Mouse (Mus musculus) 416B (cell line): Measurements from ENCODE around the gene Slc5a6.
"Not testable (repeated sequence)": the region's sequence is repeated elsewhere in the genome, so short reads cannot be mapped to it uniquely, and the experiment has no call there.

Experiments used
- DNase-seq: peaks from one replicate; pipeline ENCODE4 v3.0.0; 2011; ENCODE audit warnings: low read depth

The Slc5a6 gene

GRCm38 (mm10) chr5:31055216-31056140, 6.8 kb upstream of the Slc5a6 start:
- DNase-seq, result peak; percentile 65

DNA sequence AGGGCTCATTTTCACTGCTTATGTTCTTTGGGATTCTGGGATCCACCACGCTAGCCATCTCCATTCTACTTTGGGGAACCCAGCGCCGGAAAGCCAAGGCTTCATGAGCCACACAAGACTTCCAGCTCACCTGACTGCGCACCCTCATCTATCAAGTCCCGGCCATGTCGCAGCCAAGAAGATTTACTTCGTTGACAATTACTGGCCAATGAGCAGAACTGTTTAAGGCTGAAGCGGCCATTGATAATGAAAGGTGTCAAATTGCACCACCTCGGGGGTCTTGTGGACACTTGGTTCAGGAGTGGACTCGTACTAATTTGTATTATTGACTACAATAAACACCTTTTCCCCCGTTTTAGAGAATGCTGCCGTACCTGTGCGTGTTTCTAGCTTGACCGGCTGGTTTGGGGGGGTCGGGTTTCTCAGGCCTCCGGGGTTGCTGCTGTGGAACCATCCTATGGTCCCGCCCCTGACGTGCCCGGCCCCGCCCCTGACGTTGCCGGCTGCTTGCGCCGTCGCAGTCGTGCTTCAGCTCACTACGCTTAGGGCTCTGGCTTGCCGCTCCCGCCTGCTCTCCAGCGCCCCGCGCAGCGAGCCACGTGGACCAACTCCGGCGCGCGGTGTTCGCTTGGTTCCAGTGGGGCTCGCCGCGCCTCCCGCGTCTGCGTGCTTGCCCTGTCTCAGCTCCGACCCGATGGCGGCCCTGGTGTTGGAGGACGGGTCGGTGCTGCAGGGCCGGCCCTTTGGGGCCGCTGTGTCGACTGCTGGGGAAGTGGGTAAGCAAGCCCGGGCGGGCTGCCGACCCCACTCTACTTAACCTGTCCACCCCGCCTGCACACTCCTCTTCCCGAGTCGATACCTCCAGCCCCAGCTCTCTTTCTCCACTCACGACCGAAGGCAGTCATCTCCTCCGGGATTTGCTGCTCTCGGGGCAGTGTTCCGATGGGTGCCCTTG, 5.8 kb upstream of the Slc5a6 start, which contains the start of gene Cad:
TSS of gene Cad (plus strand) at position 520 of the 955 bp plus-strand sequence.
- peak; percentile 91 for DNase-seq

GRCm38 (mm10) chr5:31053728-31054127, 5.0 kb upstream of the Slc5a6 start:
- not testable (repeated sequence) for DNase-seq

DNA sequence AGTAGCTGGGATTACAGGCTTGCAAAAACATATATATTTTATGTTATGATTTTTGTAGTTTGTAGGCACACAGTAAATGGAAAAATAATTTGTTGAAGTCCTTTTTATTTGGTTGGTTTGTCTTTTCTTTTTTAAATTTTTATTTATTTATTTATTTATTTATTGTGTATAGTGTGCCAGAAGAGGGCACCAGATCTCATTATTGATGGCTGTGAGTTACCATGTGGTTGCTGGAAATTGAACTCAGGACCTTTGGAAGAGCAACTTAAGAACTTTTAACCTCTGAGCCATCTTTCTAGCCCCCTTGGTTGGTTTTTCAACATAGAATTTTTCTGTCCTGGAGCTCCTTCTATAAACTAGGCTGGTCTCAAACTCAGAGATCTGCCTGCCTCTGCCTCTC, 1.7 kb upstream of the Slc5a6 start:
- peak; percentile 48 for DNase-seq

GRCm38 (mm10) chr5:31047848-31048762, 619 bp downstream of the Slc5a6 start, which contains the start of gene Atraid:
Gene Atraid (plus strand): TSS chr5:31048312.
- DNase-seq, result peak; percentile 98

DNA sequence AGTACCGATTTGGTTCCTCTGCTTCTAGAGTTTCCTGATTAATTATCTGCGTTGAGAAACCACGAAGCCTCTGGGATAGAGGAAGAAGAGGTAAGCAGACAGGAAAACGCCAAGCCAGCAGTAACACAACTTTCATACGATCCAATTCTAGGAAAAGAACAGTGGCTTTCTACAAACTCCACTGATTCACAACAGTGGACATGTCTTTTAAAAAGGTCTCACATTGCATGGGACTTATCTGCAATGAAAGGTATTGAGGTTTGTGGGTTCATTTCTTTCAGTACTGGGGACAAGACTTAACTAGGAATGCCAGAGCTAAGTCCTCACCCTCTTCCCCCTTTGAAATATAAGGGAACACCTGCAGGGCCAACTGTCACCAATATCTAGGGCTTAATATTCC, 1.6 kb downstream of the Slc5a6 start:
- peak; percentile 8 for DNase-seq

DNA sequence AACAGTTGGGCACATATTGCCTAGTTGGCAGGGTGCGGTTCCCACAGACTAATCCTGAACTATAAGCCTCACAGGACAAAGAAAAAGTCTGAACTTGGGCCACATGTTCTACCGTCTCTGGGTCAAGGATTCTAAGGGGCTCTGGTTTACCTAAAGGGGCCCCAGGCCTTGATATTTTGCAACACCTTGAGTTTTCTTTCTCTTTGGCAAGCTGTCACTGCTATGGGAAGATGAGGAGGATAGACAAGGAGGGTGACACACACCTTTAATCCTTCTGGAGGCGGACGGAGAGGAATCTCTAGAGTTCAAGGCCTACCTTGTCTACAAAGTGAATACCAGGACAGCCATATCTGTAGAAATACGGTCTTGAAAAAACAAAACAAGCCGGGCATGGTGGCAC, 2.3 kb downstream of the Slc5a6 start:
- DNase-seq, result no peak

DNA sequence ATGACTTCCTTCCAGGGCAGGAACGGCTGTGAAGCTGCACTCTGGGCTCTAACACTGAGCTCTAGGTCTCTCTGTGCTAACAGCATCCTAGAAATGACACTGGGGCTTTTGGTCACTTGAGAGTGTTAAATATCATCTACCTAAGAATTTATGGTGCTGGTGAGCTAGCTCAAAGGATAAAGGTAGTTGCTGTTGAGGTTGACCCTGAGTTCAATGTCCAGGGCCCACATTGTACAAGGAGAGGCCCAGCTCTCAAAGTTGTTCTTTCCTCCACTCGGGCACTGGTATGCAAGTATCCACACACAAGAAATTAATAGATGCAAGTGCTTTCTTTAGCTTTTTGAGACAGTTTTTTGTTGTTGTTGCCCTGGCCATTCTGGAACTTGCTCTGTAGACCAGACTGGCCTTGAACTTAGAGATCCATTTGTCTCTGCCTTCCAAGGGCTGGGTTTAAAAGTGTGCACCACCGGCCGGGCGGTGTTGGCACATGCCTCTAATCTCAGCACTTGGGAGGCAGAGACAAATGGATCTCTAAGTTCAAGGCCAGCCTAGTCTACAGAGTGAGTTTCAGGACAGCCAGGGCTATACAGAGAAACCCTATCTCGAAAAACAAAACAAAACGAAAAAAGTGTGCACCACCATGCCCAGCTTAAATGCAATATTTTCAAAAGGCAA, 10.4 kb downstream of the Slc5a6 start:
- no peak for DNase-seq

DNA sequence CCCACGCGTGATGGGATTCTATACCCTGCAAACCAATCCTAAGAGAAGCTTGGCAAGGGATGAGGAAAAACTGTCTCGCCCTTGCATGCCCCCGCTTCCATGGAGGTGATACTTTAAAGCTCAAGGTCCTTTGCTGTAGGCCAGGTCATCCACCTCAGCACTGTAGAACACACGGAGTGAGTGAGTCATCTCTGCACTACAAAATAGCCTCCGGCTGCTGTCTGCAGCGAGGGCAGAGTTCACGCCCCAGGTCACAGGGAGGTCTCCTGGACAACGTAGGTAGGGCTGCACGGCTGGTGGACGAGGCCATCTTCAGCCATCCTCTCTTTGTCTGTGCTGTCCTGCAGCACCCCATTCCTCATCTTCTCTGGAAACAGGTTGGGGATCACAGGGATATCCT, 12.2 kb downstream of the Slc5a6 start:
- DNase-seq, result not testable (repeated sequence)

DNA sequence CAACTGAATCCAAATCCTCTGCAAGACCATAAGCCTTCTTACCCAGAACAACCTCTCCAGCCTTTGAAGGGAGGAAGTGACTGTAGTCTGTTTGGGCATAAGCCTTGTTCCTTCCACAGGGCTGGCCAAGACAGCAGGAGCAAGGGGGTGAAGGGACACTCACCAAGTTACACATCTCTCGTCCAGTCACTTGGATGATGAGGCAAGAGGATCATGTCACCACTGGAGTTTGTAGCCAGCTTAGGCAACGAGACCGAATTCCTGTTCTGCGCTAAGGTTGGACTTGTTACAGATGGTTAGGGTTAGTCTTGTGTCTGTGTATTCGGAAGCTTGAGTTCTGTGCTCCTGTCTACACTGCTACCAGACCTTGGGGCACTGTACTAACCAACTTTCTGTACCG, 14.1 kb downstream of the Slc5a6 start:
- DNase-seq, result peak; percentile 14

DNA sequence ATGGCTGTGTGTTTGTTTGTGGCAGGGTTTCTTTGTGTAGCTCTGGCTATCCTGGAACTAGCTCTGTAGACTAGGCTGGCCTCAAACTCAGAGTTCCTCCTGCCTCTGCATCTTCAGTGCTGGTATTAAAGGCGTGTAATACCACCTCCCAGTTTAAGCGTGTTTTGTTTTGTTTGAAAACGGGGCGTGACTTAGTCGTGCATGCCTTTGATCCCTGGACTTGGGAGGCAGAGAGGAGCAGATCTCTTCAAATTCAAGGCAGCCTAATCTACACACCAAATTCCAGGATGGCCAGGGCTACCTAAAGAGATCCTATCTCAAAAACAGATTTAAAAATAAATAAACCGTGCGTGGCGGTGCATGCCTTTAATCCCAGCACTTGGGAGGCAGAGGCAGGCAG, 17.2 kb downstream of the Slc5a6 start:
- DNase-seq, result no peak

DNA sequence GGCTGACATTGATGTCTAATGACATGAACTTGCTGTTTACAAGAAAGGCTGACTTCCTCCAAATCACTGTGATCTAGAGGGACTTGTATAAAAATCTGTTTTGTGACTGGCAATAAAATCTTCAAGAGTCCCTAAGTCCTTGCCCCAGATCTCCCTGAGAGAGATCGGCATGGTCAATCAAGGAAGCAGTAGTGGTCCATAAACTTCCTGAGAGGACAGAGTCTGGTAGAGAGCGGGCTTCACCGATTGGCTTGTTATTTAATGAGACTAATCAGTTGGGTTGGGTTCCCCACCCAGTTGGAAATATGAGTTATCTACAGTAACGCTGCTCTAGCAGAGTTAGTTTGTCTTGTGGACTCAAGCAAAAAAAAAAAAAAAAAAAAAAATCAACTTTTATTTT, 17.8 kb downstream of the Slc5a6 start:
- DNase-seq, result peak; percentile 47

DNA sequence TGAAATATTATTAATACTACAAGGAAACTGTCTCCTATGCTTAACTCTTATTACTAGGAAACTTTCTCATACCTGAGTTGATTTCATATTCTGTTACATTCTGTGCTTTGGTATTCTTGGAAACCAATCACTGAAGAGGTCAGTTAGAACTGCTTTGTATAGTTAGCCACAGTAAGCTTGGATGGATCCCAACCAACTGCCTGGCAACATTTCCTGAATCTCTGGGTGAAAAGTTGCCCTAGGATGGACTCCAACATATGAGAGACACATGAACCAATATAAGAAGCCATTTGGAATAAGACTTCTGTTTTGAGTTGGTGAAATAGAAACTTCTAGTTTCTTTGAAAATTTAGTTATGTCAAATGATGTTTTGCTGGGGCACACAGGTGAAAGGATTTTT, 24.1 kb downstream of the Slc5a6 start:
- DNase-seq, result no peak

- DNase-seq, result no peak
These were observed 25.5 kb downstream of the Slc5a6 start for GRCm38 (mm10) chr5:31023254-31023653.

GRCm38 (mm10) chr5:31022690-31023089, 26.0 kb downstream of the Slc5a6 start:
- DNase-seq, result no peak

GRCm38 (mm10) chr5:31021790-31022189, 26.9 kb downstream of the Slc5a6 start:
- DNase-seq, result not testable (repeated sequence)

GRCm38 (mm10) chr5:31015913-31016312, 32.8 kb downstream of the Slc5a6 start:
- DNase-seq, result no peak

- DNase-seq, result no peak
These were observed 36.0 kb downstream of the Slc5a6 start for GRCm38 (mm10) chr5:31012737-31013136.

- DNase-seq, result peak; percentile 90
These were observed 44.5 kb downstream of the Slc5a6 start for GRCm38 (mm10) chr5:31004184-31004583.

DNA sequence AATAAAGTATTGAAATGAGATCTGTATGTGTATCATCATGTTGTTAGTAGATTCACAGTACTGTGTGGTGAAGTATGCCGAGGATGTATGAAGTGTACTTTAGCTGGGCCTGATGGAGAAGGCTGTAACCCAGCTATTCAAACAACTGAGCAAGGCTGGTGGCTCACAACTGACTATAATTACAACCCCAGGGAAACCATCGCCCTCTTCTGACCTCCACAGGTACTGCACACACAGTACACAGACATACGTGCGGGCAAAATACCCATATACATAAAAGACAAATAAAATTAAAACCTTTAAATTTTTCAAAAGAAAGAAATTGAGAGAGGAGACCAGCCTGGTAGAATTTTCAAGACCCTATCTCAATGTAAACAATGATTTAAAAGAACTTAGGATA, 47.2 kb downstream of the Slc5a6 start:
- DNase-seq, result peak; percentile 36

- peak; percentile 18 for DNase-seq
These were observed 47.7 kb downstream of the Slc5a6 start for GRCm38 (mm10) chr5:31000993-31001392.
